Mouse (Mus musculus): ENCODE data around the gene Gm21761.
"Not testable (repeated sequence)": the region's sequence is repeated elsewhere in the genome, so short reads cannot be mapped to it uniquely, and the experiment has no call there.

The Gm21761 gene

GRCm38 (mm10) chr13:119929172-119929571 lies at the start of gene Gm21761:
Gene Gm21761, minus strand, starts transcription at chr13:119929272.
- DNase-seq (ENCODE audit: low spot score in 2 of 2), result not testable (repeated sequence)

DNA sequence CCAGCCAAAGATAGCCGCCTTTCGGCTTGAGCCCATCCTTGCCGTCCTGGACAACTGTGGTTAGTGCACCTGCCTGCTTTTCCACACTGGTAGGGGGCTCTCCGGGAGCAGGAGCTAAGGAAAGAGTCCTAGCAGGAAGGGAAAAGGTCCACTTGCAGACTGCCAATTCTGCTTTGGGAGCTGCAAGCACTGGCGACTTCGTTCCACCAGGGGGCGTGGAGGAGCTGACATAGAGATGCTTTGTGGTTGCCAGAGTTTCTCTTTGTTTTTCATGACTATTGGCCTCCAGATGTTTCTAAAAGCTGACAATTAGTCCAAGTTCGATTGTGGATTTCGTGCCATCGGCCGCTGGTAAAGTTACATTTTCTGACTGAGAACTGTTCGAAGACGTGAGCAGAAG lies 40.1 kb upstream of the Gm21761 start:
- not testable (repeated sequence) for DNase-seq (ENCODE audit: low spot score in 2 of 2)

- DNase-seq (ENCODE audit: low spot score in 2 of 2), result not testable (repeated sequence)
These were observed 39.1 kb upstream of the Gm21761 start for GRCm38 (mm10) chr13:119968193-119968592.

GRCm38 (mm10) chr13:119965968-119966367 lies 36.9 kb upstream of the Gm21761 start:
- peak in 1 of 2 experiments; percentile 11 for DNase-seq (ENCODE audit: low spot score in 2 of 2)

DNA sequence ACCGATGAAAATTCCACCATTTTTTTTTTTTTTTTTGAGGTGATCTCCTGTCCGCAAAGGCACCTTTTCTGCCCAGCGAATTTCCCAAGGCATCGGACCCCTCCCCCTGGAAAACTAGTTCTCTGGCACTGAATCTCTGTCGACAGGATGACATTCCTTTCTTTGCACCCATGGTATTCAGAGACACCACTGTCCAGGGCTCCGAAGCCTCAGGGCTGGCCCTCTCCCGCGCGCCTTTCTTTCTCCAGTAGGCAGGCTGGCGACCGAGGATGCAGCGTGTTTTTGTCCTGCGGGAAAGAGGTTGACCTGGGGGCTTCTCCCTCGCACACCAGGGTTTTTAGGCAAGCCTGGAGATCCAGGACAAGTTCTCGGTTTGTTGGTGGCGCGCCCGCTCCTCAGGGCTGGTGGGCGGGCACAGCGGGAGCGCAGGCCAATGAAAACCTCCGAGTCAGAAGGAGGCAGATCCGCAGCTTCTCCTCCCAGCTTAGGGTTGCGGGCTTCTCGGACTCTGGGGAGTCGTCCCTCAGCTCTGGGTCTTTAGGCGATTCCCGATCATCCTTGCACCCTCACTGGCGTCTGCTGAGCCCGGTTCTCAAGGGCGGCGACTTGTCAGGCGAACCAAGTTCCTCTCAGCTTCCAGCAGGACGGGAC lies 36.4 kb upstream of the Gm21761 start:
- DNase-seq (ENCODE audit: low spot score in 2 of 2), result not testable (repeated sequence)

- DNase-seq (ENCODE audit: low spot score in 2 of 2), result not testable (repeated sequence)
These were observed 33.8 kb upstream of the Gm21761 start for GRCm38 (mm10) chr13:119962856-119963255.

DNA sequence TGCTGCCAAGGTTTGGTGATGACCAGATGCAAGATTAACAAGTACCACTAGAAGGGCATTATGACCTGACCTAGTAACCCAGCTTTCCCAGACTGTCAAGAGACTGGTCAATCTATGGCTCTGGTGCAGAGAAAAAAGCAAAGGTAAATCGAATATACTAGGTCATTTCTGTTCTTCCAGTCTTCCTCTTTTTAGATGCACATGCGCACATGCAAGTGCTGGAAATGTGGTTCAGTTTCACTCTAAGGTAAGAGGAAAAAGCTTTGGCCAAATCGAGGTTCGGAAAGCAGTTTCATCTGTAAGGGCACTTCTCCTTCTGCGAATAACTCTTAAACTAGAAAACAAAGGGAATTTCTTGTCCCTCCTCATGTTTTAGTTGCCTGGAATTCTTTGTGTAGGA lies 26.5 kb upstream of the Gm21761 start:
- not testable (repeated sequence) for DNase-seq (ENCODE audit: low spot score in 2 of 2)

- not testable (repeated sequence) for DNase-seq (ENCODE audit: low spot score in 2 of 2)
These were observed 26.0 kb upstream of the Gm21761 start for GRCm38 (mm10) chr13:119955089-119955488.

GRCm38 (mm10) chr13:119950706-119951105 lies 21.6 kb upstream of the Gm21761 start, which contains the start of gene B020031M17Rik:
Gene B020031M17Rik, minus strand, starts transcription at chr13:119950806.
- DNase-seq (ENCODE audit: low spot score in 2 of 2), result not testable (repeated sequence)

DNA sequence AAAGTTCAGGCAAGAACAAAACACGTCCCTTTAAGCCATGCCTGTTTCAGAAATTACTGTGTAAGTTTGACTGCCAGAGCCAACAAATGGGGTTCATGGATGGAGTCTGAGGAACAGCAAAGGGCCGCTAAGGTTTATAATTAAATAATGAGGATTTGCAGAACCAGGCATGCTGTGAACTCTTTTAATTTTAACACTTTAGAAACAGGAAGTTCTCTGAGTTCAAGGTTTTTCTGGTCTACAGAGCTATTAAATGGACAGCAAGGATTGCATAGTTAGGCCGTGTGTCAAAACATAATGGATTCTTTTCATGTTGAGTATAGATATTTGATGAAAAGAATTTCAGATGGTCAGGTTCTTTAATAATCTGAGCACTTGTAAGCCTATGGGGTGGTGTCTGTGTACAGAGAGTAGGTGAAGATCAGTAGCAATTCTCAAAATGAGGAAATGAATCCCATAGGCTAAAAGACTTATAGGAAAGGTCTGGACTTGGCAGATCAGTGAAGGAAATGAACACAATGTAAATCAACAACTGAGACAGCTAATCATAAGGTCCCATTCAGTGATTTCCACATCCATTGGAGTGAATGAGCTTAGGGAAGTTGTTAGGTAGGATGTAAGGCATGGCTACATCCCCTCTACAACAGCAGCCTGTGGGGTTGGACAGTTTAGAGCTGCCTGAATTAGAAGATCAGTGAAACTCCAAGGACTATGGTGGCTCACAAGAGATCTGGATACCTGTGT lies 4.3 kb downstream of the Gm21761 start:
- not testable (repeated sequence) for DNase-seq (ENCODE audit: low spot score in 2 of 2)

DNA sequence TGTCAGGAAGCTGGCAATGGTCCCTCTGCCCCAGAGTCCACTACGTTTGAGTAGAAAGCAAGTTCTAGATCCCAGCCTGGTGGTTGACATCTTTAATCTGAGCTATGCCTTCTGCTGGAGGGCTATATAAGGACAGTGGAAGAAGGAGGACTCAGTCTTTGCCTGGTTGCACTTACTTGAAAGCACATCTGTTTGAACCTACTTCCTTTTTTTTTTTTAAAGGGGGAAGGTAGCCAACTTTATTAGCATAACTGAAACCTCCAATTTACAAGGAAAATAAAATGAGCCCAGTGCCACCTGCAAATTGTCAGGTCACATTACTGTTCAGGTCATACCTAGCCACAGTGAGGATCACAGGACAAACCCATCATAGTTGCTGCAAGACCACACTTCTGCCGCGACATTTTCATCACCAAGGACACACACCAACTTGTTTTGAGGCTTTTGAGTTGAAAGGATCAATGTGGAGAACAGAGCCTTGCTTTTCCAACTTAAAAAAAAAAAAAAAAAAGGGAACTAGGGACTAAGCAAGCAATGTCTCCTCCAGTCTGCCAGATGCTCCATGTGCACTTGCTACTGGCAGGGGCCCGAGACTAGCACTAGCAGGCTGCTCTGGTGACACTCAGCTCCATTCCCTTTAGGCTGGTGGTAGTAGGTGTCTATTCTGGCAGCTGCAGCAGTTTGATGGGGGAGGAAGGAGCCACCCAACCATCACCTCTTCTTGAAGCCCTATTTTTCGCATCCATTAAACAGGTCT lies 11.9 kb downstream of the Gm21761 start:
- not testable (repeated sequence) for DNase-seq (ENCODE audit: low spot score in 2 of 2)

- not testable (repeated sequence) for DNase-seq (ENCODE audit: low spot score in 2 of 2)
These were observed 12.6 kb downstream of the Gm21761 start for GRCm38 (mm10) chr13:119916449-119916848.

DNA sequence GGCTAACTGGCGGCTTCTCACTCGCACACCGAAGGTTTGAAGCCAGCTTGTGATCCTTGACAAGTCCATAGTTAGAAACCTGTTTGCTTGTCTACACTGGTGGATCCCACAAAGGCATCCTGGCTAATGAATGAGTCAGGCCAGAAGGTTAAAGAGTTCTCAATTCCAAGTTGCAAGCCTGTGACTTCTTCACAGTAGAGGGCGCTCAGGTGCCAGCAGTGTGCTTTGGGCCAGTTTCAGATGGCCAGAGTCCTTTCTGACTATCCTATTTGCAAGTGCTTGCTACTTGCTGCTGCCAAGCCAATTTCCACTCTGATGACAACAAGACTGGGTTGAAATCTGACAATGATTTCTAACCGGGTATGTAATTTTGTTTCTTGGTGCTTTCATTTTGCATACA lies 30.5 kb downstream of the Gm21761 start:
- not testable (repeated sequence) for DNase-seq (ENCODE audit: low spot score in 2 of 2)

GRCm38 (mm10) chr13:119894685-119895084 lies 34.4 kb downstream of the Gm21761 start, which contains the start of gene Tcstv1:
Gene Tcstv1, minus strand, starts transcription at chr13:119894785.
- not testable (repeated sequence) for DNase-seq (ENCODE audit: low spot score in 2 of 2)

GRCm38 (mm10) chr13:119886896-119887295 lies 42.2 kb downstream of the Gm21761 start:
- not testable (repeated sequence) for DNase-seq (ENCODE audit: low spot score in 2 of 2)

- DNase-seq (ENCODE audit: low spot score in 2 of 2), result not testable (repeated sequence)
These were observed 64.6 kb downstream of the Gm21761 start for GRCm38 (mm10) chr13:119864395-119864999.

- DNase-seq (ENCODE audit: low spot score in 2 of 2), result not testable (repeated sequence)
These were observed 66.7 kb downstream of the Gm21761 start for GRCm38 (mm10) chr13:119862399-119862798.
